Mouse (Mus musculus) layer of hippocampus, adult 6 months (tissue): ENCODE data around the gene Dazl. TPM values are rescaled to one million over a fixed set of nuclear protein-coding genes. Genes with fewer than 3 reads are reported as not detected.

ENCODE experiments used
- long read RNA-seq, 2 experiments: library from polyadenylated mRNA; unstranded; transcript quantifications; one replicate each; pipeline ENCODE4 v2.0.0; 2019 to 2020
- polyA plus RNA-seq: library from polyadenylated mRNA; unstranded; fragments of <200 nt; fragmentation: Nextera tagmentation; gene quantifications from 2 replicates; pipeline ENCODE4 v1.2.3, GENCODE M21; 2021

The Dazl gene
- polyA plus RNA-seq = 3.3 and 3.9 TPM in 2 replicates
- long read RNA-seq, experiment 1, transcript Dazl-204 (11 exons, 2,820 nt) = major isoform, 5 of 8 reads
- long read RNA-seq, experiment 1, partial matches to known transcripts = 0 of 8 reads
- long read RNA-seq, experiment 1, other reads (novel, unspliced or antisense) = 3 of 8 reads
- long read RNA-seq, experiment 2, transcript Dazl-204 (11 exons, 2,820 nt) = major isoform, 12 of 16 reads
- long read RNA-seq, experiment 2, partial matches to known transcripts = 0 of 16 reads
- long read RNA-seq, experiment 2, other reads (novel, unspliced or antisense) = 4 of 16 reads

GRCm38 (mm10) chr17:50293241-50293731 lies at the start of gene Dazl:
Gene Dazl (minus strand): TSS chr17:50293636.

Other genes starting within 250 kb of the Dazl start
- 8.2 and 9.4 TPM in 2 replicates for gene Rftn1, start 103.0 kb downstream of the Dazl start, polyA plus RNA-seq
- gene Plcl2, start 215.8 kb upstream of the Dazl start, polyA plus RNA-seq = 6.4 and 6.7 TPM in 2 replicates